Mouse (Mus musculus) cerebellum, adult 18-20 months (tissue): ENCODE measurements around the gene Crtam.
A peak's percentile ranks its signal among the peaks of the same experiment; 100 is the strongest.

Source experiments
- DNase-seq, 2 experiments: peaks; one replicate each; pipeline ENCODE4 v3.0.0; 2021

Crtam gene

DNA sequence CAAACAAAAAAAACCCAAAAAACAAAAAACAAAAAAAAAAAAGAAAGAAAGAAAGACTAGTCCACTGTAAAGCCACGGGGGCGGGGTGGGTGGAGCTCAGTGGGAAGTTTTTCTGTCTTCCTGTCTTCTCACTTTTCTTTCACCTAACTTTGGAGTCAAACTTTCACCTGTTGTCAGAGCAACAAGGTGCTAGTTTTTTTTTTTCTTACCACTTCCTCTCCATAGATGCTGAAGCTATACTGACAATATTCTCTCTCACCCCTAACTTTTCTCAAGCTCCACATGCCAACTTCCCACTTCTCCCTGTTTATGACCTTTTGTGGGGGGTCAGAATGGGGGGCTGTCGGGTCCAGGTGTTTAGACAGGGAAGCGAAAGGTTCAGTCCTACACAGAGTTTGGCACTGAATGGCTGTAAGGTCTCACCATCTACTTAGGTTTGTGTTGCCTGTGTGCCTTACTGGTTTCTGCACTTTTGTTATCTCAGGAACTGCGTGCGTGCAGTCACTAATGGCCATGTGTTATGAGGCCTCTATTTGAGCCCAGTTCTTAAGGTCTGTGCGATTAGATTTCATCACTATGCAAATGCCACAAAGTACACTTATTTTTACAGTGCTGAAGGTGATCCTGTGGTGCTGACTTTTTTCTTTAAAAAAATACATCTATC lies 7.2 kb downstream of the Crtam start:
- DNase-seq, result no peak

DNA sequence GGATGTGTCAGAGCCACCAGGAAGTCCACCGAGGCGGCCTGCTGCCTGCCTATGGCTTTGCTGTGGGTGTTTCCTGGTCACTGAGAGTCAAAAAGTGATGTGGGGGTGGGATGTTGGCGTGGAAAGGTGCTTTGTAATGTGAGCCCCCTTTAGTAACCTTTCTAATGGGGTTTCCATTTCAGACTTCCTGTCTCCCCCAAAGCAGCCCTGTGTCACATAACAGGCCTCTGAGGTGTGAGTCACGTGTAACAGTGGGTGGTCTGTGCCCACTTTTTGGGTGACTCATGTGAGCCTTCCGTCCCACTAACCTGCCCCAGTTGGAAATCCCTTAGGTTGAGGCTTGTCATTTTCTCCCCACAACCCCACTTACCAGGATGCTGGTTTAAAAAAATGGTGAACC lies 10.4 kb downstream of the Crtam start:
- DNase-seq, result no peak

DNA sequence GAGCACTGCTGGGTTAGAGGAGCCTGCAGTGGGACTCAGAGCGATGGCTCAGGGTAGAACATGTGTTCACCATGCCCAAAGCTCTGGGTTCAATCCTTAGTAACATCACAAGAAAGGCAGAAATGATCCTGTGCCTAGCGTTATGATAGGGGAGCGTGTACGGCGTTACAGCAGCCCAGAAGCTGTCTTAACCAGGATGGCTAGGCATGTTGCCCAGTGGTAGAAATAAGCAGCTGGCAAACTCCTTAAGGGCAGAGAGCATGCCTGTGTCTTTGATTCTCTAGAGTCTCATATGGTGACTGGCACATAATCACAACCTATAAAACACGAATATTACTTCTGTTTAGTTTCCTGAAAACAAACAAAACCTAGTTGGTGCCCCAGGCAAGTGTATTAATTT lies 12.9 kb downstream of the Crtam start:
- DNase-seq, result no peak

DNA sequence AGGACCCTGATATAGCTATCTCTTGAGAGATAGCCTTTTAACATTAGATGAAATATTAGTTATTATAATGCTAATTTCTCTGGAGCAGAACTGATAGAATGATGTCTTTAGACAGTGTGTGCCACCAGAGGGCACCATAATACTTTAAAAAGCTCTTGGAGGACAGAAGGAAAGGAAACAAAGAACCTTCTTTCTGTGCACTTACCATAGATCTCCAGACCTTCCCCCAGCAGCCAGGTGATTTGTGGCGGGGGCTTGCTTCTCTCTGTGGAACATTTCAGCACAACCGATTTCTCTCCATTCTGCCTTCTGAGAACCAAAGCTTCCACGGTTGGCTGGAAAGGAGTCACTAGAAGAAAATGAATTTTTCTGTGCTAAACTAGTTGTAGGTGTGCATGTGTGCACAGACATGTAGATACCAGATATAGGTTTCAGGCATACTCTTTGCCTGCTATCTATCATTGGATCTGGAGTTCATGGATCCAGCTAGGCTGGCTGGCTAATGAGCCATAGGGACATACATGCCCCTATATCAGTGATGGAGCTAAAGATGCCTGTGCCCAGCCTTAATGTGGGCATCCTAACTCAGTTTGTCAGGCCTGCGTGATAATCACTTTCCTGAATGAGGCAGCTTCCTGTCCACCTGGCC lies 14.4 kb downstream of the Crtam start:
- DNase-seq, result peak; percentile 79 to 83

DNA sequence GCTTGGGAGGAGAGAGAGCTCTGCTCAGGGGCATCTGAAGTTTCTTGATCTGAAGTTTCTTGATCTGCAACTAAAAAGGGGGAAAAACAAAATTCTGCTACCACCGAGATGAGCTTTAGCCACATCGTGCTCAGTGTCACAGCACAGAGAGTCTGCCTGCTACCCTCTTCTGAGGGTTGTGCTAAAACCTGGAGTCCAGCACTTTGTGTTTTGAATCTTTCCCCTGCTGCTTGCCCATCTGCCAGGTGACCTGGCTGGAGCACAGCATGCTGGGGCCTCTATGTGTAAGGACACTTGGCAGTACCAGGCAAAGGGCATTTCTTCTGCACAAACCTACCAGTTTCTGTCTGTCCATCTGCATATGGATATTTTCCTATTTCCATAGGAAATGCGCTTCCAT lies 20.1 kb downstream of the Crtam start:
- peak; percentile 92 to 95 for DNase-seq

DNA sequence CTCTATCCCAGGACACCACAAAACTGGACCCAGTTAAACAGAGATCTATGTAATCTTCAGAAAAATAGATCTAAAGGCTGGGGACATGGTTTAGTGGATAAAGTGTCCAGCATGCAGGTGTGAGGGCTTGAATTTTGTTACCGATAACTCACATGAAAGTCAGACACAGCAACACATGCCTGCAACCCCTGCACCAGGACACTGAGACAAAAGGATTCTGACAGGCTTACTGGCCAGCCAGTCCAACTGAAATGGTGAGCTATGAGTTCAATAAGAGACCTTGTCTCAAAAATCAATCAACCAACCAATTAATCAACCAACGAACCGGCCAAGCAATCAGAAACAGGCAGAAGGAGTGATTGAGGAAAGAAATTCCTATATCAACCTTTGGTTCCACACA lies 20.7 kb downstream of the Crtam start:
- DNase-seq, result peak in 1 of 2 experiments; percentile 55

DNA sequence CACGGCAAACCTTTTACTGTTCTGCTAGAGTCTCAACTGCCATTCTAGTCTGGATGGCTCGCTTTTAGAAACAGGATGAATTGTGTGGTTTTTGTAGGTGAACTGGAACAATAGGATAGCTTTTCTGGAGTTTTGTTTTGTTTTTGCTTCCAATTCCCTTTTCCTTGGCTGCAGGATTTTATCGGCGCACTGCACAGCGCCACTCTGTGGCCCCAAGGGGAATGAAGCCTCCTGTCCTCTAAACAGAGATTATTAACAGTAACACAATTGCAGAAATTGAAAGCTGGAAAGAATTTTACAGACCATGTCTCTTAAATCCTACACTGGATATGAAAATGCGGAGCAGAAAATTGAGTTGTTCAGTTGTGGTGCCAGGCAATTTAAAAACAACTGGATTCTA lies 21.9 kb downstream of the Crtam start:
- peak; percentile 68 to 77 for DNase-seq

DNA sequence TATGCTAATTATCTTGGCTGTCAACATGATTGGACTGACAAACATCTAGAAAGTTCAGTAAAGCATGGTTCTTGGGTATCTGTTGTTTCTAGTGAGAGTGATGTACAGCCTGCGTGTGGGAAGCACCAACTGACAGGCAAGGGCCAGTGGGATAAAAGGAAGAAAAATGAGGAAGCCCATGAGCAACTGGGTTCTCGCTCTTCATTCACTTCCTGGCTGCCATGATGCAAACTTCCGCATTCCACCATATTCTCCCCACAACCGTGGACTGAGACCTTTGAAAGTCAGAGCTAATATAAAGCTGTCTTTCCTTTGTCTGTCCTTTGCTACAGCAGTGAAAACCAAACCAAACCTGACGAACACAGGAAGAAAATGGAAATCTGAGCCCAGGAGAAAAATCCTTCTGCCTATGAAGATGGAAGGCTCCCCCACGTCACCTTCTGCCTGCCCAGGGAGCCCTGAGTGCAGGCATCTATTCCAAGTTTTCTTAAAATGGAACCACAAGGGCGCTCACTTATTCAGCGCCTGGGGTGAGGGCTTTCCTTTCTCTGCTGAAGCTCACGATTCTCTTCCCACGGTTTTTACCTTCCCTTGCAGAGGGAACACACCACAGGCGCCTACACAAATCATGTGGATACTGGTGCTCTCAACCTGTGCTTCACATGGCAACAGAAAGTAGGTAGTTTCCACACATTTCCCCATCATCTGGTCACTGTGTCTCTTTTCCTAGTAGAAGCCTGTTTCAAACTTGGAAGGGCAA lies 30.2 kb downstream of the Crtam start:
- DNase-seq, result no peak

DNA sequence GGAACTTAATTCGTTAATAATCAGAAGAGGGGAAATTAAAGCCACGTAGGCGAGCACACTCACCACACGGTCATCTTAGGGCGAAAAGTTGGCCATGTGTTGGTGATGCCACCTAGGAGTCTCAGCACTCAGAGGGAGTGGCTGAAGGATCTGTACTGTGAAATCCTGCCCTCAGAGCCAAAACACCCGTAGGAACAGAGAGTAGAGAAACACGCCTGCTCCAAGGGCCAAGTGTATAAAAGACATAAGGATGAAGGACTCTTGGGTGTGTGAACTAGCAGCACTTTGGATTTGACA lies 40.1 kb downstream of the Crtam start:
- DNase-seq, result no peak

DNA sequence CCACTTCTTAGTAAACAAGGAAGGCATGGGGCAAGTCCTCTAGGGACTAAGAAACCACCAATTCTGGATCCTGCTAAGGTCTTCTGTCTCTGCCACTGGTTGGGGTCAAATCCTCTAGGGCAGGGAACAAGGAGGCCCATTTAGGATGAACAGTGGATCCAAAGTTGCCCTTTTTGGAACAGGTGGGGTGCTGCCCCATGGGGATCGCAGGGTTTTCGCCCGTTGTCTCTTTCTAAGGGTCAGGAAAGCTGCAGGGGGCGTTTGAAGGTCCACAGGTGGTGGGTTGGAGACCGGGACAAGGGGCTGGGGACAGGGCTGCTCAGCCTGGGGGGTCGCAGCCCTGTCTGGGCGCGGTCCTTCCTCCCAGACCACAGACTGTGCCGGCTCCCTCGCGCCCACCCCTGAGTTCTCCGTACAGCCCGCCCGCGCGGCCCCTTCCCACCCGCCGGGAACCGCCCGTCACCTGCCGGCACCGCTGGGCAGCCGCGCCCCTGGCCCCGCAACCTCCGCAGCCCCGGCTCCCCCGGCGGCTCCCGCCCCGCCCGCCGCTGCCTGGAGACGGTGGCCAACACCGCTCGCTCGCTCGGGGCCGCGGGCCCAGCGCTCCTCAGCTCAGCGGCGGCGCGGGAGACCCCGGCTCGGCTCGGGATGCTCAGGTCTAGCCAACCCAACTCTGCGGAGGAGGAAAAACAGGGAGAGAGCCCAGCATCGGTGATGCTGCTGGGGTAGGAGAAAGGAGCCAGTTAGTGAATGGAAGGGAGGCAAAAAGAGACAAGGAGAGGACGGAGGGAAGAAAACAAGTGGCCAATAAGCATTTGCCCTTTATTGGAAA lies 40.6 kb downstream of the Crtam start, which contains the start of gene Jhy:
Jhy (minus strand) TSS at position 533 of the 832 bp plus-strand sequence.
- DNase-seq, result no peak

DNA sequence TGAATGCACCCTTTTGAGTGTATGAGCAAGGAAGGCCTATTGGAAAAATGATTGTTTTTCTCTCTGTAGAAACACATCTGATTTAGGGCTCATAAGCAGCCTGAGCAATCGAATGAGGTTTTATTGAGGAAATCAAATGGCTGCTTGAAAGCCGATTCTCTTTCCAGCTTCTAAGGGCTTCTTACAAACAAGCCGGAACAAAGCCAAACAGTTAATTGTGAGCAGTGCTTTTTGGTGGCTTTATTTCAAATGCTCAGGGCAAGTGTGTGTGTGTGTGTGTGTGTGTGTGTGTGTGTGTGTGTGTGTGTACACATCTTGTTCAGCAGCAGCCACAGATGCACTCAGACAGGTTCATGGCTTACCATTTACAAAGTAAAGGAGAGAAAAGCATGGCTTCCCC lies 43.0 kb downstream of the Crtam start:
- DNase-seq, result no peak

DNA sequence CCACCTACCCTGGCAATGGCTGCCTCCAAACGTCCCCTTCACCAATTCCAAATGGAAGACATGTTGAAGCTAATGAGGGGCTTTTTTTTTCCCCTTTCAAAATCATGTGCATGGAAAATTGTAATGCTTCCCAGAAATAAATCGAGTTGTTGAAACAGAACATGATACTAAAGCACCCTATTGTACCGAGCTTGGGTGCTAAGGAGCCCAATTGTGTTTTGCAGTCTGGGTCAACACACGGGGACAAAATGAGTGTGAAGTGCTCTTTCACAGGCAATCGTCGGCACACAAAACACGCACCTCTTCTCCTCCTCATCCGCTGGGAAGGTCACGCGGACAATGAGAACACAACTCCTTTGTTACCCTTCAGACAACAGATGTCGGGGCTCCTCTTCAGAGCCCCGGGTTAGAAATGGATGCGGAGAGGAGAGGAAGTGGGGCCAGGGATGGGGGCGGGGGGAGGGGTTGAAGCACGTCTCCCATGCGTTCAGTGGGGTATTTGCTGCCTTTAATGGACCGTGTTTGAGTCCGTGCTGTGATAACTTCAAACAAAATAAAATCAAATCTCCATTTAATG lies 55.3 kb downstream of the Crtam start:
- no peak for DNase-seq

DNA sequence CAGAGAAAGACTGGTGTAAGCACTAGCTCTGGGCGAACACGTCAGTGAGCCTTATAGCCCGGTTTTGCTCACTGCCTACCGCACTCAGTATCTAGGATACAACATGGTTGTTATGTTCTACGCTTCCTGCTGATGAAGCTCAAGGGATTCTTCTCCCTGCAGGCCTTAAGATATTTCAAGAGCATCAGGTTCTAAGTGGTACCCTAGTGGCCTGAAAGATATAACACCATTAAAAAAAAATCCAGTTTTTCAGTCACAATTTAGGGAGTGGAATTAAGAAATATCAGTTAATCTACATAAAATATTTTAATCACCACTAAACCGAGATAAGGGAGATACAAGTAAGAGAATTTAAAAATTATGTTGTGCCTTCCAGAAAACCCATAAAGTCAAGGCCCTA lies 56.0 kb downstream of the Crtam start:
- no peak for DNase-seq

DNA sequence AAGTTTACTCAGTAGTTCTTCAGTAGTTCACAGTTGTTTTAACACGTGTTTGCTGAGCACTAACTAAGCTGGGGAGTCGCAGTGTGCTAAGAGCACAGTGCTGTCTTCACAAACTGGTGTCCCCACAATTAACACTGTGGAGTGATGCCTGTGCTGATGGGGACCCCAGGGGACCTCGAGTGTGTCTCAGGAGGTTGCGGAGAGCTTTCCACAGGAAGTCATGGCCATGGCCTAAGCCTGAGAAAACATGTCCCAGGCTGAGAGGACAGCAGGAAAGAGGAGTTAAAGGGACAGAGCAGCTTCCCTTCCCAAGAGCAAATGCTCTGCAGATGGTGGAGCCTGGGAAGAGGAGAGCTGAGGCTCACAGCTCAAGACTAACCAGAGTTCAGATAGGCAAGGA lies 57.3 kb downstream of the Crtam start:
- DNase-seq, result no peak

DNA sequence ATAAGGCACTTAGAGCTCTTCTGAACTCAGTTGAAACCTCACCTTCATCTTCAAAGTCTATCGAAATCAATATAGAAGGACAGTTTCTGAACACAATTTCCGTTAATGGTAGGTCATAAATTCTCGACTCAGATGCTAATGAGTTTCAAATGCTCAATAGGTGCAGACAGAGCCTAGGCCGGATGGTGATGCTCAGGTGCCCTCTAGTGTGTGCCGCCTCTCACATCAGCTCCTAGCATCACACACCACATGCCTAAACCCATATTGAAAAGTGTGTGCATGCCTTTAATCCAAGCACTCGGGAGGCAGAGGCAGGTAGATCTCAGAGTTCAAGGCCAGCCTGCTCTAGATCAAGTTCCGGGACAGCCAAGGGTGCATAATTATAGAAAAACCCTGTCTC lies 67.0 kb downstream of the Crtam start:
- peak in 1 of 2 experiments; percentile 10 for DNase-seq

DNA sequence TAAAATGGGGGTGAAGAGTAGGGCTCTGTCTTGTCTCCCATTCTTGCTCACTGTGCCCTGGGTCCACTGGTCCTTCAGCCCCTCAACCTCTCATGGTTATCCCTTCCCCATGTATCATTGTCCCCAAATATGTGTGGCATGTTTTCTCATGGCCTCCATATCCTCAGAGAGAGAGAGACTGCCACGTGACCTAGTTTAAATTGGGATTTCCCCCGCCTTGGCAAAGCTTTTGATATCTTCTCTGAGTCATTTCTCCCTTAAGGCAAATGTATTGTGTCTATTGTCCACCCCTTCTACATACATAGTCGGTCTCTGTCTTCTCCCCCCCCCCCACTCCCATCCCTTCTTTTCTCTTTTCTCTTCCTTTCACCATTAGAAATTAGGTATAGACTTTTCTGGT lies 71.1 kb downstream of the Crtam start:
- DNase-seq, result no peak

DNA sequence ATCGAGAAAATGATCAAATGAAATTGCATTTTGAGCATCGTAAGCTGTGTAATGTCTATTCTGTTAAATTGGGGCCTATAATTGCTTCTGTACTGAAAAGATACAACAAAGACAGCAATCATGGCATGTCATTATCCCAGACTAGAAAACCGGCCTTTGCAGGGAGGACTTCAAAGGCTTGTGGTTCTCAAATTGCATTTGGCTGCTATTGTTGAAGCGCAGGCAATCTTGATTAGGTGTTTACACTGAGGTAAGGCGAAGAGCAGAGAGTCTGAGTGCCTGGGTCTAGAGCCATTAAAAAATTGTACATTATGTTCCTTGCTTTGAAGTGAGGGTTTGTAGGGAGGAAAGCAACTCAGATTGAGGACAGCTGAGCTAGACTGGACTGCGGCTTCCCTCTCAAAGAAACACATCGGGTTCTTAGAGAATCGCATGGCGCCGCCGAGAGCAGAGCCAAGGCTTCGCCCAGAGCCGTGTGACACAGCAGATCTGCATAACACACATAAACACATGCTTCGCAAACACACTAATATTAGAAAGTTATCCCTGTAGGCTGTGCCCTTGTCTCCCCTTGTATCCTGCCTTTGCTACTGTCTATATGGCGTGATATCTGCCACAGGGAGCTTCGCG lies 77.0 kb downstream of the Crtam start:
- no peak for DNase-seq
